Mouse (Mus musculus) liver, postnatal 0 days (tissue): ENCODE data around the gene Gm10260. TPM values are rescaled to one million over a fixed set of nuclear protein-coding genes. Genes with fewer than 3 reads are reported as not detected.

Experiments used
- ATAC-seq: fragments of 200-750 bp; cut with Nextera tagmentation; 2 replicates; pipeline ENCODE4 v1.8.0; 2017; ENCODE audit warnings: mild to moderate bottlenecking, moderate library complexity
- DNase-seq: peaks from one replicate; pipeline ENCODE4 v3.0.0-alpha.2; 2016
- H3K27ac ChIP-seq: fragments of 300-500 bp; sonication (generic); 2 replicates; pipeline ENCODE4 v1.5.1; 2014; ENCODE audit warnings: antibody characterized with exemption, moderate library complexity, mild to moderate bottlenecking, low read depth
- H3K27me3 ChIP-seq: fragments of 300-500 bp; sonication (generic); 2 replicates; pipeline ENCODE4 v1.6.1; 2014; ENCODE audit warnings: low read length, control low read depth, mixed read lengths; ENCODE audit not compliant: insufficient read depth
- H3K36me3 ChIP-seq: fragments of 300-500 bp; sonication (generic); replicated peaks from 2 replicates; pipeline ENCODE4 v1.6.1; 2014; ENCODE audit warnings: mild to moderate bottlenecking, control low read depth, low read length, moderate library complexity, mixed read lengths; ENCODE audit not compliant: insufficient read depth
- H3K4me1 ChIP-seq: fragments of 300-500 bp; sonication (generic); 2 replicates; pipeline ENCODE4 v1.6.1; 2014; ENCODE audit warnings: antibody characterized with exemption, mild to moderate bottlenecking, control low read depth; ENCODE audit not compliant: insufficient read depth
- H3K4me2 ChIP-seq: fragments of 300-500 bp; sonication (generic); 2 replicates; pipeline ENCODE4 v1.6.1; 2014; ENCODE audit warnings: low read depth, mild to moderate bottlenecking, low read length, moderate library complexity, mixed read lengths
- H3K4me3 ChIP-seq: fragments of 300-500 bp; sonication (generic); 2 replicates; pipeline ENCODE4 v1.5.1; 2014; ENCODE audit warnings: low read depth, low read length
- H3K9ac ChIP-seq: fragments of 300-500 bp; sonication (generic); replicated peaks from 2 replicates; pipeline ENCODE4 v1.6.1; 2014; ENCODE audit warnings: mild to moderate bottlenecking, moderate library complexity
- H3K9me3 ChIP-seq: fragments of 300-500 bp; sonication (generic); 2 replicates; pipeline ENCODE4 v1.6.1; 2016; ENCODE audit warnings: mild to moderate bottlenecking, control low read depth, low read length, mixed read lengths
- CTCF ChIP-seq: sonication (generic); IDR thresholded peaks from 2 replicates; pipeline ENCODE4 v1.5.1; 2016; ENCODE audit warnings: antibody characterized with exemption, low read depth
- EP300 ChIP-seq: IDR thresholded peaks from 2 replicates; pipeline ENCODE4 v1.6.1; 2016; ENCODE audit warnings: antibody characterized with exemption, low read depth, mild to moderate bottlenecking
- WGBS: fragments of 180-500 bp; shearing (Covaris S2); extraction: QIAGEN DNeasy Blood & Tissue Kit; methylation state at CpG from one replicate; pipeline ENCODE4 v1.1.7; 2014; ENCODE audit not compliant: insufficient replicate concordance; 5-methylcytosine and 5-hydroxymethylcytosine counted together
- polyA plus RNA-seq: library from polyadenylated mRNA; unstranded; fragments of >200 nt; fragmentation: Nextera tagmentation; extraction: Ambion mirVana; gene quantifications from 2 replicates; pipeline ENCODE4 v1.2.1, GENCODE M21; 2015

The Gm10260 gene
- polyA plus RNA-seq, 1 experiment from 2014 or later = 5.5 TPM

DNA sequence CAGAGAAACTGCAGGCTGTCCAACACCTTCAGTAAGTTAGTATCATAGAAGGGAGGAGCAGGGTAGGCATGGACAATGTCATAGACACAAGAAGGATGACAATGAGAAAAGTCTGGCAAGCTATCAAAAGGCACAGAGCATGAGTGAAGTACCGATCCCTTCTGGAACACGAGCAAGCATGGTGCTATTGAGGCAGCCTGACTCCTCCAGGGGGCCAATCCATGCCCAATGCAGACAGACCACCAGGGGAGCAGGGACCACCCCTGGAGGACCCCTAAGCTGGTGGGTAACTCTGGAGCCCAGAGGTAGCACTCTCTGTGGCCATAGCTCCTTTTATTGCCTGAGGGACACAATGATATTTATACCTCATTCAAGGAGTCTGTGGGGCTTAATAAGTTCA, 20.1 kb upstream of the Gm10260 start:
- Histone ChIP-seq H3K36me3 (no peaks in the 10 kb centered on the region), H3K4me3 (no peak overlapping the region), H3K9ac (no peak overlapping the region), H3K9me3 (no peaks in the 10 kb centered on the region), H3K4me2 (no peak overlapping the region), H3K4me1 (peaks cover 28% of the 10 kb centered on the region), H3K27me3 (no peaks in the 10 kb centered on the region), H3K27ac (peak overlapping the region; percentile 41)
- no peak for ATAC-seq
- 46% methylated on average over 2 of the region's 2 CpGs for WGBS
- no peak for TF ChIP-seq CTCF
- no peak for TF ChIP-seq EP300
- no peak for DNase-seq

DNA sequence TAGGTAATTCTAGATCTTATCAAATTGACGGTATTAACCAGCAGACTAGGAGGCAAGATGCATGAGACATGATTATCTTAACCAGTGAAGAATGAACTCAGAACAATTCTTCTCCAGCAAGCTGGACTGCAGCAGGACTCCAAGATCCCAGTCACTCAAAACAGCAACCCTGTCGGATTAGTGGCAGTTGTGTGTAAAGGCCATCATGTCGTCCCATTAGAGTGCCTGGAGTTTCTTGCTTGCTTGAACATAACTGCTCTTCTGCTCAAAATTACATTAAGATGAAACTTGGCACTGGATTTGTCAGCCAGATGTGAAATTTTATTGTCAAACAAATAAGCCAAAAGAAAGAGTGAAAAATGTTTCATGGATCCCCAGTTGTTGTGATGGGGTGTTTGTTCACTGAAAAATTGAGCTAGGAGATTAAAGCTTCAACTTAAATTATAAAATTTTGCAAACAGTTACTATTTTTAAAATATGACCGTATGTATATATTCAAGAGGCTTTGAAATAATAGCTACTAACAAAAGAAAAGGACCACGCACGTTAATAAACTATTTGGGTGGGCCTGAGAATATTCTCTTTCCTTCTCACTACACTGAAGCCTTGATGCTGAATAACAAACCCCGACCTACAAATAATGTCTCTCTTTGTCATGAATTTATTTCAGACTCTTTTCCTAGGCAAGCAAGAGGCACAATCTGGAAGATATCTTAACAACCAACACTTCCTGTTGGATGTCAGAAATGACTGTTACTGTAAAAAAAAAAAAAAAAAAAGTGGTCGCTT, 19.4 kb upstream of the Gm10260 start:
- Histone ChIP-seq H3K4me2 (no peak overlapping the region), H3K36me3 (no peaks in the 10 kb centered on the region), H3K27ac (peak overlapping the region; percentile 91), H3K9me3 (no peaks in the 10 kb centered on the region), H3K27me3 (no peaks in the 10 kb centered on the region), H3K4me3 (no peak overlapping the region), H3K4me1 (peaks cover 28% of the 10 kb centered on the region), H3K9ac (peak overlapping the region; percentile 39; the same call in 1 of the 2 replicates)
- DNase-seq (no peak), ATAC-seq (no peak)
- 57% methylated on average over 8 of the region's 8 CpGs for WGBS
- TF ChIP-seq EP300 (no peak), CTCF (no peak)

- H3K9ac ChIP-seq = peak overlapping the region; percentile 17; the same call in 1 of the 2 replicates
- peak; percentile 93 for ATAC-seq
- 46% methylated on average over 5 of the region's 5 CpGs for WGBS
Measured at GRCm38 (mm10) chr13:97778698-97779194, 18.3 kb upstream of the Gm10260 start.

DNA sequence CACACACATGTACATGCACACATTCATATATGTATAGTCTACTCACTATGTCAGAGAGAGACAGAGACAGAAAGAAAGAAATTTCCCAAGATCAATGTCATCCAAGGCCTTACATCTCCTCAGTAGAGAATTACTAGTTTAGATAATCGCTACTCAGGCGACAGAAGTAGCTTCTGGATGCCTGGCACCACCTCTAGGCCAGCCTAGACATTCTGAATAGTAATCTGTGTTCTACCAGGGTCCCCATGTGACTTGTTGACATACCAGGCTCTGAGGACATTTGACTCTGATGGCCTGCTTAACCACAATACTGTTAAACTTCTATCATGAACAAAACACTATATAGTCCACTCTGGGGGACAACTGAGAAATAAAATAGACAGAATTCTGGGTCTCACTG, 17.2 kb upstream of the Gm10260 start:
- Histone ChIP-seq H3K27me3 (no peaks in the 10 kb centered on the region), H3K9me3 (no peaks in the 10 kb centered on the region), H3K4me3 (0 out of 2 replicates have a peak overlapping the region, but pooled peaks have one; percentile 2), H3K4me1 (peaks cover 28% of the 10 kb centered on the region), H3K4me2 (peak overlapping the region; percentile 54), H3K27ac (peak overlapping the region; percentile 91), H3K36me3 (no peaks in the 10 kb centered on the region), H3K9ac (no peak overlapping the region)
- DNase-seq (no peak), ATAC-seq (peak; percentile 27)
- TF ChIP-seq CTCF = peak; percentile 37
- TF ChIP-seq EP300 = peak; percentile 19
- 71% methylated on average over 2 of the region's 2 CpGs for WGBS

More at GRCm38 (mm10) chr13:97778698-97779194, 18.3 kb upstream of the Gm10260 start:
- H3K36me3 ChIP-seq = no peaks in the 10 kb centered on the region
- peak overlapping the region; percentile 91 for H3K27ac ChIP-seq
- H3K4me3 ChIP-seq = peak overlapping the region; percentile 21
- TF ChIP-seq EP300 (peak; percentile 98), CTCF (0 out of 2 replicates have a peak, but pooled peaks have one; percentile 7)
- no peaks in the 10 kb centered on the region for H3K9me3 ChIP-seq
- peak; percentile 37 for DNase-seq
- H3K27me3 ChIP-seq = no peaks in the 10 kb centered on the region
- peak overlapping the region; percentile 54 for H3K4me2 ChIP-seq
- peaks cover 28% of the 10 kb centered on the region for H3K4me1 ChIP-seq

GRCm38 (mm10) chr13:97776702-97777101, 16.3 kb upstream of the Gm10260 start:
- Histone ChIP-seq H3K9me3 (no peaks in the 10 kb centered on the region; the same call in 1 of the 2 replicates), H3K4me3 (no peak overlapping the region), H3K4me1 (peaks cover 25% of the 10 kb centered on the region), H3K27me3 (no peaks in the 10 kb centered on the region), H3K4me2 (peak overlapping the region; percentile 54; the same call in 1 of the 2 replicates), H3K27ac (peak overlapping the region; percentile 36; the same call in 1 of the 2 replicates), H3K9ac (no peak overlapping the region), H3K36me3 (no peaks in the 10 kb centered on the region)
- no peak for TF ChIP-seq CTCF
- no peak for TF ChIP-seq EP300
- DNase-seq = peak; percentile 25
- no peak for ATAC-seq
- 54% methylated on average over 3 of the region's 3 CpGs for WGBS

GRCm38 (mm10) chr13:97775907-97776306, 15.5 kb upstream of the Gm10260 start:
- no peak for ATAC-seq
- Histone ChIP-seq H3K4me1 (peaks cover 25% of the 10 kb centered on the region), H3K27me3 (no peaks in the 10 kb centered on the region), H3K9ac (no peak overlapping the region), H3K27ac (peak overlapping the region; percentile 8; the same call in 1 of the 2 replicates), H3K36me3 (no peaks in the 10 kb centered on the region), H3K4me2 (no peak overlapping the region), H3K4me3 (no peak overlapping the region), H3K9me3 (no peaks in the 10 kb centered on the region; the same call in 1 of the 2 replicates)
- no peak for DNase-seq
- 56% methylated on average over 8 of the region's 8 CpGs for WGBS
- TF ChIP-seq CTCF = no peak
- TF ChIP-seq EP300 = peak; percentile 84
